Mouse (Mus musculus): ENCODE measurements around the gene Map1lc3b.

DNA sequence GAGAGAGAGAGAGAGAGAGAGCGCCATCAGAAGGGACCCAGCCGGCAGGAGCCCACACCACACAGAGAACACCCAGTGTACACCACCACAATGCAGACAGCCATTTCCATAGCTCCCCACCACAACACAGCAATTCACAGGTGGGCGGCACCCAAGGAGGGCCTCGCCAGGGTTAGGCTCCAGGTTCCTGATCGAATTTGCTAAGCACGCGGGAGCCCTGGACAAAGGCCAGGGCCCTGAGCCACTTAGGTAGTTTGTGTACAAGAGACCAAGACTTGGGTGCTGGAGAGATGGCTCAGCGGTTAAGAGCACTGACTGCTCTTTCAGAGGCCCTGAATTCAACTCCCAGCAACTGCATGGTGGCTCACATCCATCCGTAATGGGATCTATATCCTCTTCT is 37.7 kb upstream of the Map1lc3b start:
- TF ChIP-seq POLR2A (IDR thresholded peaks at IDR 0.05; ENCODE audit: borderline replicate concordance, low read depth, low read length) (no peak), CTCF (IDR thresholded peaks at IDR 0.05; ENCODE audit: low read depth, low read length) (no peak)
